Mouse (Mus musculus): ENCODE results near the gene Zbed5. TPM values are rescaled to one million over a fixed set of nuclear protein-coding genes. Genes with fewer than 3 reads are reported as not detected.

The Zbed5 gene
- 11.1 and 13.0 TPM in 2 replicates for polyA plus RNA-seq (2015; fragmentation: Nextera tagmentation; extraction: Ambion mirVana)

GRCm38 (mm10) chr5:129895198-129896088, at the start of gene Zbed5:
Gene Zbed5 (plus strand): TSS chr5:129895723.
- peak; percentile 99 for ATAC-seq (ENCODE audit: low FRiP score)
- H3K27ac ChIP-seq (replicated peaks) = peak within 1 kb of the TSS; percentile 61
- peak within 1 kb of the TSS; percentile 80 for H3K4me2 ChIP-seq
- WGBS = 1% methylated on average over 44 of the region's 44 CpGs
- H3K9me3 ChIP-seq (replicated peaks) = no peaks in the 10 kb centered on the region
- H3K27me3 ChIP-seq (replicated peaks) = no peaks in the 10 kb centered on the region
- H3K9ac ChIP-seq (replicated peaks) = peak within 1 kb of the TSS; percentile 73
- no peaks in the 10 kb centered on the region for H3K36me3 ChIP-seq
- peaks cover 13% of the 10 kb centered on the region for H3K4me1 ChIP-seq
- H3K4me3 ChIP-seq (replicated peaks) = peak within 1 kb of the TSS; percentile 81

DNA sequence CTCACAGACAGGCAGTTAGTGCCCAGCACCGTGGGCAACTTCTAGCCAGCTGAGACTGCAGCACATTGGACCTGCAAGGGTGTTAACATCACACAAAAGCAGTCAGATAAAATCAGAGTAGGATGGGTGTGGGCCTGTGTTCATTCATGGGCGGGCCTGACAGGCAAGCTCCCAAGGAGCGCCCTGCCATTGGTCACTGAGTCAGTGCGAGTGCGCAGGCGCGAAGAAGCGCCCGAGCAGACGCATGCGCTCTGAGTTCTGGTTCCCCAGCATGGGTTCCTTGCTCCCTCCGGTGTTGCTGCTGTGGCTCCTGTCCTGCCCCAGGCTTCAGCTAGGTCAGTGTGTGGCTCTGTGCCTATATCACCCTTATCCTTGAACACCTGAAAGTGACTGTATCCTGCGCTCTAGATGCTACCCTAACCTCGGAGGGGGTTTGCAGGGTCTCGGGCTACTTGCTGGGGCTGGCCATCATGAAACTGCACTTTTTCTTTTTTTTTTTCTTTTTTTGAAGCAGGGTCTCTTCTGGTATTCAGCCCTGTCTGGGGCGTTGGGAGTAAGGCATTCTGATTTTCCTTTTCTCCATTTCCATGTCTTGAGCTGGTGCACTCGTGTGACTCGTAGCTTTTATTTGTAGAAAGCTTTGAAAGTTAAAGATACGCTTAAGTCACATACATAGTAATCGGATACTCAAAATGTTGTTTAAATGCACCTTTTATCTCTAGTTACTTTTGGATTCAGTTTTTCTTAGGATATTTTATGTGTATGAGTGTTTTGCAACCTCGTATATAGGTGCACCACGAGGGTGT, 48.6 kb upstream of the Zbed5 start, which contains the start of gene Sumf2:
Gene Sumf2 (plus strand): TSS at position 235 of the 806 bp plus-strand sequence.
- H3K27ac ChIP-seq (replicated peaks) = peak within 1 kb of the TSS; percentile 82
- H3K4me3 ChIP-seq (replicated peaks) = peak within 1 kb of the TSS; percentile 83
- H3K36me3 ChIP-seq = peaks cover 31% of the 10 kb centered on the region
- WGBS = 10% methylated on average over 22 of the region's 22 CpGs
- no peaks in the 10 kb centered on the region for H3K27me3 ChIP-seq (replicated peaks)
- ATAC-seq (ENCODE audit: low FRiP score) = peak; percentile 97
- H3K4me2 ChIP-seq = peak within 1 kb of the TSS; percentile 67
- H3K9ac ChIP-seq (replicated peaks) = peak within 1 kb of the TSS; percentile 79
- H3K9me3 ChIP-seq (replicated peaks) = no peaks in the 10 kb centered on the region
- H3K4me1 ChIP-seq = peaks cover 18% of the 10 kb centered on the region

DNA sequence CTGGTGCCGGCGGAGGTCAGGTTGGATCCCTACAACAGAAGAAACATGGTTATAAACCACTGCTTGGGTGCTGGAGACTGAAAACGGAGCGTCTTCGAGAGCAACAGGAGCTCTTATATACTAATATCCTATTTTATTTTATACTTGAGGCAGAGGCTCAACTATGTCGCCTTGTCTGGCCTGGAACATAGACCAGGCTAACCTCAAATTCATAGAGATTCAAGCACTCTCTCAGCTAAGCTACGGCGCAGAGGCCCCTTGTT, 48.0 kb upstream of the Zbed5 start:
- WGBS = 66% methylated on average over 8 of the region's 8 CpGs
- ATAC-seq (ENCODE audit: low FRiP score) = no peak
- H3K4me3 ChIP-seq (replicated peaks) = peak overlapping the region; percentile 83

DNA sequence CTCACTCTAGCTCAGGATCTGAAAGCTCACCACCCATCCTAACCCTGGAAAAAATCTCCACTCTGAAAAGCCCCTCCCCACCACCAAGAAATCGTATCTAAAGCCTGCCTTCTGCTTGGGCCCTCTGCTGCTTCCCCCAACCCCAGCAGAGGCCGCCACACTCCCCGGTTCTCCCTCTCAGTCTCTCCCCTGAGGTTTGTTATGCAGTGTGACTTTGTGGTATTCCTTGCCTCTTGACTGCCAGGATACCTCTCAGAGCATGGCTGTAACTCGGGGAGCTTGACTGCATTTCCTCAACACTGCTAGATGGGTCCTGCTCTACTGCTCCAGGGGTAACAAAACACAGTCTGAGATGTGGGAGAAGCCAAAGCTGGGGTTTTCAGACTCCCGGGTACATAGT, 40.4 kb upstream of the Zbed5 start:
- no peaks in the 10 kb centered on the region for H3K4me1 ChIP-seq
- no peak overlapping the region for H3K9ac ChIP-seq (replicated peaks)
- H3K27me3 ChIP-seq (replicated peaks) = no peaks in the 10 kb centered on the region
- 47% methylated on average over 5 of the region's 5 CpGs for WGBS
- H3K36me3 ChIP-seq = peaks cover 51% of the 10 kb centered on the region
- ATAC-seq (ENCODE audit: low FRiP score) = no peak
- H3K27ac ChIP-seq (replicated peaks) = no peak overlapping the region
- H3K4me2 ChIP-seq = no peak overlapping the region
- H3K9me3 ChIP-seq (replicated peaks) = no peaks in the 10 kb centered on the region
- H3K4me3 ChIP-seq (replicated peaks) = no peak overlapping the region

More for the DNA sequence above, 48.0 kb upstream of the Zbed5 start:
- Histone ChIP-seq H3K27ac (replicated peaks) (no peak overlapping the region; the same call in 1 of the 2 replicates), H3K4me1 (peaks cover 18% of the 10 kb centered on the region), H3K9ac (replicated peaks) (peak overlapping the region; percentile 79), H3K36me3 (peaks cover 31% of the 10 kb centered on the region), H3K4me2 (peak overlapping the region; percentile 67), H3K9me3 (replicated peaks) (no peaks in the 10 kb centered on the region), H3K27me3 (replicated peaks) (no peaks in the 10 kb centered on the region)

DNA sequence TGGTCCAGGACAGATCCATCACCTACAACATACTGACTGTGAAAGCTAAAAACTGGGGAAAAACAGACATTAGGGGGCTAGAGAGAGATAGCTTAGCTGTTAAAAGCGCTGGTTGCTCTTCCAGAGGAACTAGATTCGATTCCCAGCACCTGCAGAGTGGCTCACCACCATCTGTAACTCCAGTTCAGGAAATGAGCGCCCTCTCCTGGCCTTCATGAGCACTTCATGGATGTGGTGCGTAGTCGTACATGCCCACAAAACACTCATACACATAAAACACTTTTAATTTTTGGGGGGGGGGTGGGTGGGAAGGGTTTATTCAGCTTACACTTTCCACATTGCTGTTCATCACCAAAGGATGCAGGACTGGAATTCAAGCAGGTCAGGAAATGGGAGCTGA, 39.1 kb upstream of the Zbed5 start:
- Histone ChIP-seq H3K9ac (replicated peaks) (no peak overlapping the region), H3K27ac (replicated peaks) (no peak overlapping the region), H3K27me3 (replicated peaks) (no peaks in the 10 kb centered on the region), H3K4me1 (no peaks in the 10 kb centered on the region), H3K4me2 (no peak overlapping the region), H3K4me3 (replicated peaks) (no peak overlapping the region), H3K9me3 (replicated peaks) (no peaks in the 10 kb centered on the region), H3K36me3 (peaks cover 59% of the 10 kb centered on the region)
- no peak for ATAC-seq (ENCODE audit: low FRiP score)
- WGBS = 90% methylated on average over 5 of the region's 5 CpGs

- WGBS = 98% methylated on average over 6 of the region's 6 CpGs
- Histone ChIP-seq H3K9me3 (replicated peaks) (no peaks in the 10 kb centered on the region), H3K27me3 (replicated peaks) (no peaks in the 10 kb centered on the region), H3K4me3 (replicated peaks) (no peak overlapping the region), H3K9ac (replicated peaks) (no peak overlapping the region), H3K4me1 (peaks cover 3% of the 10 kb centered on the region; the same call in 1 of the 2 replicates), H3K36me3 (peaks cover 45% of the 10 kb centered on the region), H3K4me2 (no peak overlapping the region), H3K27ac (replicated peaks) (no peak overlapping the region)
- no peak for ATAC-seq (ENCODE audit: low FRiP score)
Measured at GRCm38 (mm10) chr5:129862325-129862724, 33.2 kb upstream of the Zbed5 start.

- no peak for ATAC-seq (ENCODE audit: low FRiP score)
- no peak overlapping the region for H3K9ac ChIP-seq (replicated peaks)
- peaks cover 34% of the 10 kb centered on the region for H3K36me3 ChIP-seq
- peaks cover 3% of the 10 kb centered on the region; the same call in 1 of the 2 replicates for H3K4me1 ChIP-seq
- H3K27ac ChIP-seq (replicated peaks) = no peak overlapping the region
- H3K27me3 ChIP-seq (replicated peaks) = no peaks in the 10 kb centered on the region
- H3K4me2 ChIP-seq = peak overlapping the region; percentile 26
- no peaks in the 10 kb centered on the region for H3K9me3 ChIP-seq (replicated peaks)
- no peak overlapping the region for H3K4me3 ChIP-seq (replicated peaks)
- 12% methylated on average over 18 of the region's 18 CpGs for WGBS
Measured at GRCm38 (mm10) chr5:129864467-129864866, 31.1 kb upstream of the Zbed5 start.

- Histone ChIP-seq H3K4me1 (peaks cover 3% of the 10 kb centered on the region; the same call in 1 of the 2 replicates), H3K36me3 (peaks cover 20% of the 10 kb centered on the region), H3K9me3 (replicated peaks) (no peaks in the 10 kb centered on the region), H3K27me3 (replicated peaks) (no peaks in the 10 kb centered on the region), H3K9ac (replicated peaks) (no peak overlapping the region), H3K4me2 (no peak overlapping the region), H3K27ac (replicated peaks) (no peak overlapping the region), H3K4me3 (replicated peaks) (no peak overlapping the region)
- ATAC-seq (ENCODE audit: low FRiP score) = no peak
- 87% methylated on average over 12 of the region's 12 CpGs for WGBS
Measured at GRCm38 (mm10) chr5:129865841-129866240, 29.7 kb upstream of the Zbed5 start.

DNA sequence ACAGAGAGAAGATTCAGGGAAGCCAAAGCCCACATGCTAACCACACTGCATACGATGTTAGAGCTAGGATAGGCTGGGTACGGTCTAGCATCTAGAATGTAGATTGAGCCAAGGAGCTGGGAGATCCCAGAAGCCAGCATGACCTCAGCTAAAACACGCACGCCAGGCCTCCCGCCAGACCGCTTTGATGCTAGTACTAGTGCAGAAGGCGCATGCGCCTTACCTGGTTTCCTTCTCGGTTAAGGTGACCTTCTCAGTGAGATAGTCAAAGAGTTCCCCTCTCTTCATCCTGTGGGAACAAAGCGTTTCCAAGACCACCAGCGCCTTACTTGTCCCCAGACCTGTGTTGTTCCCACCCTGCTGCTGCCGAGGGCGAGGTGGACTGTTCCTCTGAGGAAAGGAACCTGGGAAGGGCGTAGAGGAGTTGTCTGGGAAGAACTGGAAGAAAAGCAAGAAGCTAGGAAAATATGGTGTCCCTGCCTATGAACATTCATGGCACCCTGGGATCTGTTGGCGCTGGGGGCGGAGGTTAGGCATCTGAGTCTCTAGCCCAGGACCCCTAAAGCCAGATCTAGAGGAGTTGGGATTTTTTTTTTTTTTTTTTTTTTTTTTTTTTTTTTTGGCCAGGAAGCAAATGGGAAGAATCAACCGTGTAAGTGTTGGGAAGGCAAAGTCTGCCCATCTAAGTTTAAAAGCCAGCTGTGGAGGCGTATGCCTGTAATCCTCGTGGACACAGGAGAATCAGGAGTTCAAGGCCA, 26.1 kb upstream of the Zbed5 start:
- H3K4me1 ChIP-seq = peaks cover under 1% of the 10 kb centered on the region; the same call in 1 of the 2 replicates
- no peaks in the 10 kb centered on the region for H3K27me3 ChIP-seq (replicated peaks)
- H3K9me3 ChIP-seq (replicated peaks) = no peaks in the 10 kb centered on the region
- 92% methylated on average over 19 of the region's 19 CpGs for WGBS
- H3K36me3 ChIP-seq = no peaks in the 10 kb centered on the region
- no peak overlapping the region for H3K9ac ChIP-seq (replicated peaks)
- H3K4me3 ChIP-seq (replicated peaks) = no peak overlapping the region
- H3K4me2 ChIP-seq = no peak overlapping the region
- no peak overlapping the region for H3K27ac ChIP-seq (replicated peaks)
- ATAC-seq (ENCODE audit: low FRiP score) = no peak

GRCm38 (mm10) chr5:129871238-129871637, 24.3 kb upstream of the Zbed5 start:
- no peak overlapping the region for H3K4me3 ChIP-seq (replicated peaks)
- no peak overlapping the region for H3K27ac ChIP-seq (replicated peaks)
- no peaks in the 10 kb centered on the region for H3K27me3 ChIP-seq (replicated peaks)
- H3K9ac ChIP-seq (replicated peaks) = no peak overlapping the region
- H3K36me3 ChIP-seq = no peaks in the 10 kb centered on the region
- ATAC-seq (ENCODE audit: low FRiP score) = no peak
- WGBS = 81% methylated on average over 2 of the region's 2 CpGs
- no peaks in the 10 kb centered on the region for H3K4me1 ChIP-seq
- H3K4me2 ChIP-seq = no peak overlapping the region
- H3K9me3 ChIP-seq (replicated peaks) = no peaks in the 10 kb centered on the region

DNA sequence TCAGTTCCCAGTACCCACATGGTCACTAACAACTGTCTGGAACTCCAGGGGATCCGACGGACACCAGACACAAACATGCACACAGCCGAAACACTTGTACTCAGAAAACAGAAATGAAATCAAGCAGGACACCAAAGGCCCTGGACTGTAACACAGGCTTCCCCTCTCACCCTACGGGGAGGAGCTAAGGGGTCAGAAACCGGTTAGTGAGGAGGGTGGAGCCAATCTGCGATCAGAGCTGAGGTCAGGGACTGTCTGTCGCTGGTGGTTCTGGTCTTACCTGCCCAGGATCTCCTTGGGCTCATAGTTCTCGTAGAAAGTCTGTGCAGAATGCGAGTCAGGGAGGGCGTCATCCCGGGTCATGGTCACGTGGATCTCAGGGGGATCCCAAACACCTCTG, 21.6 kb upstream of the Zbed5 start:
- WGBS = 81% methylated on average over 12 of the region's 12 CpGs
- no peaks in the 10 kb centered on the region for H3K27me3 ChIP-seq (replicated peaks)
- no peaks in the 10 kb centered on the region for H3K36me3 ChIP-seq

More for the DNA sequence above, 21.6 kb upstream of the Zbed5 start:
- no peak overlapping the region for H3K9ac ChIP-seq (replicated peaks)
- no peak overlapping the region for H3K27ac ChIP-seq (replicated peaks)
- no peaks in the 10 kb centered on the region for H3K4me1 ChIP-seq
- no peak overlapping the region for H3K4me3 ChIP-seq (replicated peaks)
- no peak for ATAC-seq (ENCODE audit: low FRiP score)
- H3K9me3 ChIP-seq (replicated peaks) = no peaks in the 10 kb centered on the region
- no peak overlapping the region for H3K4me2 ChIP-seq

Data from neural tube, embryonic 15.5 days (tissue).